Mouse (Mus musculus): ENCODE data around the gene Cdhr2.

Cdhr2 gene

GRCm38 (mm10) chr13:54783235-54783634, 82.0 kb downstream of the Cdhr2 start:
- DNase-seq (ENCODE audit: low spot score in 2 of 2) = no peak

GRCm38 (mm10) chr13:54783698-54784097, 82.4 kb downstream of the Cdhr2 start, which contains the start of gene Eif4e1b:
TSS of gene Eif4e1b (plus strand) at chr13:54783998.
- no peak for DNase-seq (ENCODE audit: low spot score in 2 of 2)

Data from urinary bladder, postnatal 36 days (tissue).